Mouse (Mus musculus) heart, postnatal 0 days (tissue): ENCODE measurements around the gene Sgms1. TPM values are rescaled to one million over a fixed set of nuclear protein-coding genes. Genes with fewer than 3 reads are reported as not detected.

Source experiments
- ATAC-seq: fragments of 200-750 bp; cut with Nextera tagmentation; 2 replicates; pipeline ENCODE4 v1.8.0; 2017; ENCODE audit warnings: low read depth, moderate number of reproducible peaks, moderate library complexity; ENCODE audit not compliant: insufficient read depth
- DNase-seq: peaks from one replicate; pipeline ENCODE4 v3.0.0-alpha.2; 2016; ENCODE audit warnings: low spot score
- H3K27ac ChIP-seq: fragments of 300-500 bp; sonication (generic); 2 replicates; pipeline ENCODE4 v1.5.1; 2014; ENCODE audit warnings: low read depth, mild to moderate bottlenecking
- H3K27me3 ChIP-seq: fragments of 300-500 bp; sonication (generic); 2 replicates; pipeline ENCODE4 v1.6.1; 2014; ENCODE audit warnings: low read length, mixed read lengths; ENCODE audit not compliant: control insufficient read depth, insufficient read depth
- H3K36me3 ChIP-seq: fragments of 300-500 bp; sonication (generic); replicated peaks from 2 replicates; pipeline ENCODE4 v1.6.1; 2014; ENCODE audit warnings: low read length, mixed read lengths; ENCODE audit not compliant: control insufficient read depth, insufficient read depth
- H3K4me1 ChIP-seq: fragments of 300-500 bp; sonication (generic); 2 replicates; pipeline ENCODE4 v1.6.1; 2014; ENCODE audit warnings: antibody characterized with exemption; ENCODE audit not compliant: control insufficient read depth, insufficient read depth
- H3K4me2 ChIP-seq: fragments of 300-500 bp; sonication (generic); 2 replicates; pipeline ENCODE4 v1.6.1; 2014; ENCODE audit warnings: low read depth, mild to moderate bottlenecking, low read length, moderate library complexity
- H3K4me3 ChIP-seq: fragments of 300-500 bp; sonication (generic); 2 replicates; pipeline ENCODE4 v1.5.1; 2014; ENCODE audit warnings: low read depth, low read length
- H3K9ac ChIP-seq: fragments of 300-500 bp; sonication (generic); replicated peaks from 2 replicates; pipeline ENCODE4 v1.6.1; 2014; ENCODE audit warnings: low read depth, low read length, mixed read lengths
- H3K9me3 ChIP-seq: fragments of 300-500 bp; sonication (generic); replicated peaks from 2 replicates; pipeline ENCODE4 v1.6.1; 2016; ENCODE audit warnings: low read length; ENCODE audit not compliant: control insufficient read depth
- CTCF ChIP-seq: IDR thresholded peaks from 2 replicates; pipeline ENCODE4 v1.5.1; 2016; ENCODE audit warnings: antibody characterized with exemption, control low read depth, low read depth
- EP300 ChIP-seq: IDR thresholded peaks from 2 replicates; pipeline ENCODE4 v1.6.1; 2016; ENCODE audit warnings: antibody characterized with exemption, low read depth
- WGBS: fragments of 180-500 bp; shearing (Covaris S2); extraction: QIAGEN DNeasy Blood & Tissue Kit; methylation state at CpG from one replicate; pipeline ENCODE4 v1.1.7; 2014; 5-methylcytosine and 5-hydroxymethylcytosine counted together
- polyA plus RNA-seq: library from polyadenylated mRNA; unstranded; fragments of >200 nt; fragmentation: Nextera tagmentation; extraction: Ambion mirVana; gene quantifications from 2 replicates; pipeline ENCODE4 v1.2.1, GENCODE M21; 2015
- total RNA-seq: library from RNA; depleted of rRNA; stranded (reverse); fragments of >200 nt; gene quantifications from 2 replicates; pipeline ENCODE4 v1.2.3, GENCODE M21; 2014; ENCODE audit warnings: low replicate concordance

Sgms1 gene
- total and polyA plus RNA-seq, 2 experiments from 2014 or later, result 29.4 to 52.0 TPM

GRCm38 (mm10) chr19:32288895-32289294, 100.6 kb downstream of the Sgms1 start:
- peaks cover 18% of the 10 kb centered on the region for H3K4me1 ChIP-seq
- no peaks in the 10 kb centered on the region for H3K27me3 ChIP-seq
- no peak overlapping the region for H3K4me3 ChIP-seq
- no peaks in the 10 kb centered on the region for H3K9me3 ChIP-seq
- 63% methylated on average over 5 of the region's 5 CpGs for WGBS
- no peak overlapping the region for H3K27ac ChIP-seq
- no peaks in the 10 kb centered on the region for H3K36me3 ChIP-seq
- TF ChIP-seq EP300 (no peak), CTCF (no peak)
- no peak for ATAC-seq
- no peak overlapping the region for H3K9ac ChIP-seq
- DNase-seq, result no peak
- H3K4me2 ChIP-seq, result no peak overlapping the region

- H3K36me3 ChIP-seq, result no peaks in the 10 kb centered on the region
- H3K4me1 ChIP-seq, result peaks cover 12% of the 10 kb centered on the region
- H3K9me3 ChIP-seq, result no peaks in the 10 kb centered on the region
- H3K9ac ChIP-seq, result no peak overlapping the region
- H3K4me2 ChIP-seq, result no peak overlapping the region
- H3K4me3 ChIP-seq, result no peak overlapping the region
- H3K27ac ChIP-seq, result no peak overlapping the region
- 89% methylated on average over 3 of the region's 3 CpGs for WGBS
- ATAC-seq (no peak), DNase-seq (no peak)
- TF ChIP-seq CTCF (no peak), EP300 (no peak)
- H3K27me3 ChIP-seq, result no peaks in the 10 kb centered on the region
These were observed 101.7 kb downstream of the Sgms1 start for GRCm38 (mm10) chr19:32287839-32288238.

GRCm38 (mm10) chr19:32285455-32285831, 104.1 kb downstream of the Sgms1 start:
- H3K27ac ChIP-seq, result no peak overlapping the region
- no peaks in the 10 kb centered on the region for H3K36me3 ChIP-seq
- no peaks in the 10 kb centered on the region; the same call in 1 of the 2 replicates for H3K4me1 ChIP-seq
- no peaks in the 10 kb centered on the region for H3K9me3 ChIP-seq
- DNase-seq (no peak), ATAC-seq (no peak)
- no peaks in the 10 kb centered on the region for H3K27me3 ChIP-seq
- WGBS, result 82% methylated on average over 3 of the region's 3 CpGs
- H3K4me3 ChIP-seq, result no peak overlapping the region
- H3K9ac ChIP-seq, result no peak overlapping the region
- no peak overlapping the region for H3K4me2 ChIP-seq
- TF ChIP-seq CTCF, result no peak

GRCm38 (mm10) chr19:32284681-32285454, 104.6 kb downstream of the Sgms1 start:
- H3K4me1 ChIP-seq, result no peaks in the 10 kb centered on the region; the same call in 1 of the 2 replicates
- H3K27me3 ChIP-seq, result no peaks in the 10 kb centered on the region
- WGBS, result 94% methylated on average over 5 of the region's 5 CpGs
- DNase-seq (no peak), ATAC-seq (no peak)
- no peaks in the 10 kb centered on the region for H3K36me3 ChIP-seq
- H3K4me2 ChIP-seq, result no peak overlapping the region
- H3K4me3 ChIP-seq, result no peak overlapping the region
- no peak overlapping the region for H3K9ac ChIP-seq
- no peaks in the 10 kb centered on the region for H3K9me3 ChIP-seq
- no peak for TF ChIP-seq EP300
- no peak for TF ChIP-seq CTCF
- H3K27ac ChIP-seq, result no peak overlapping the region

DNA sequence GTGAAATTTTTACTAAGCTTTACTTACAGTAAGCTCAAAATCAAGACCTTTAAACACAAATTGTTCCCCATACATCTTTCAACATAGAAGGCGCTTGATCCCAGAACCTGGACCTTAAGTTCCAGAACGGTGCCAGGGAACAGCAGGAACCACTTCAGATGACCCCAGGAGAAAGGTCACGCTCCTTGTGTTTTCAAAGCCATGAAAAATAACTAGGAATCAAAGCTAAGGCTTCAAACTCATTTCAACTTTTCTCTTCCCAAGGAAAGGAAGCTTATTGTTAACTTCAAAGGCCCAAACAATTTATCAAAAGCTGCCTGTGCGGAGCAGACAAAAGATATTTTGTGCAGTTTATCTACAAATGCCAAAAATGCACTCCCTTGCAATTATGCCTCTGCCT, 107.6 kb downstream of the Sgms1 start:
- no peaks in the 10 kb centered on the region for H3K36me3 ChIP-seq
- no peaks in the 10 kb centered on the region for H3K9me3 ChIP-seq
- H3K9ac ChIP-seq, result no peak overlapping the region
- H3K27me3 ChIP-seq, result no peaks in the 10 kb centered on the region
- 70% methylated on average over 4 of the region's 4 CpGs for WGBS
- H3K4me1 ChIP-seq, result peaks cover 2% of the 10 kb centered on the region; the same call in 1 of the 2 replicates
- H3K4me2 ChIP-seq, result no peak overlapping the region
- H3K4me3 ChIP-seq, result no peak overlapping the region
- ATAC-seq (no peak), DNase-seq (no peak)
- no peak overlapping the region for H3K27ac ChIP-seq
- TF ChIP-seq EP300, result no peak
- no peak for TF ChIP-seq CTCF

DNA sequence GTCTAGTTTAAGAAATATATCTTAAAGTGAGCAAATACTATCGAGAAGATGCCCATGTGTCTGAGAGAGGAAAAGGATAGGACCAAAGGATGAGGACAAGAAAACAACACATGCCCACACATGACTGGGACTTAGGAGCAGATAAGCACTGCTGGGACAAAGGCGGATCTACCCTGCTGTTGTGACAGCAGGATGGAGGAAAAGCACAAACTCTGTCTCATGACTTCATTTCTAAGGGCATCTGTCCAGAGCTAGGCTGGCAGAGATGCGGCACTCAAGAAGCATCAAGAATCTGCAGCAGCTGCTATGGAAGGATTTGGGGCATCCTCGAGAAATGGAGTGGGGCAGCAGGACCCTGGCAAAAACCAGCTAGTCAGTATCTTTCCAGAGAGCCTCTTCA, 109.1 kb downstream of the Sgms1 start:
- Histone ChIP-seq H3K4me1 (peaks cover 14% of the 10 kb centered on the region; the same call in 1 of the 2 replicates), H3K27ac (no peak overlapping the region), H3K27me3 (no peaks in the 10 kb centered on the region), H3K9me3 (no peaks in the 10 kb centered on the region), H3K9ac (no peak overlapping the region), H3K4me2 (no peak overlapping the region), H3K36me3 (no peaks in the 10 kb centered on the region), H3K4me3 (no peak overlapping the region)
- no peak for ATAC-seq
- no peak for TF ChIP-seq EP300
- no peak for TF ChIP-seq CTCF
- 63% methylated on average over 4 of the region's 4 CpGs for WGBS
- no peak for DNase-seq
